Mouse (Mus musculus): ENCODE measurements around the gene Nup133.
"Not testable (repeated sequence)": the region's sequence is repeated elsewhere in the genome, so short reads cannot be mapped to it uniquely, and the experiment has no call there.

Gene Nup133

GRCm38 (mm10) chr8:123948942-123949685 lies at the start of gene Nup133:
Gene Nup133 (minus strand): TSS chr8:123949265.
- peak; percentile 99 to 100 for DNase-seq (ENCODE audit: low spot score in 2 of 2)

- no peak for DNase-seq (ENCODE audit: low spot score in 2 of 2)
Observed at GRCm38 (mm10) chr8:123993997-123994396, 44.9 kb upstream of the Nup133 start.

- no peak for DNase-seq (ENCODE audit: low spot score in 2 of 2)
Observed at GRCm38 (mm10) chr8:123993597-123993996, 44.5 kb upstream of the Nup133 start.

GRCm38 (mm10) chr8:123992587-123992986 lies 43.5 kb upstream of the Nup133 start:
- peak in 1 of 2 experiments; percentile 43 for DNase-seq (ENCODE audit: low spot score in 2 of 2)

GRCm38 (mm10) chr8:123990277-123991049 lies 41.4 kb upstream of the Nup133 start:
- DNase-seq (ENCODE audit: low spot score in 2 of 2), result no peak

- peak; percentile 35 to 71 for DNase-seq (ENCODE audit: low spot score in 2 of 2)
Observed at GRCm38 (mm10) chr8:123989128-123989527, 40.1 kb upstream of the Nup133 start.

GRCm38 (mm10) chr8:123988605-123989038 lies 39.6 kb upstream of the Nup133 start:
- DNase-seq (ENCODE audit: low spot score in 2 of 2), result peak; percentile 78 to 79

GRCm38 (mm10) chr8:123982826-123983400 lies 33.8 kb upstream of the Nup133 start, which contains the start of gene Abcb10:
Gene Abcb10 (minus strand): TSS chr8:123983122.
- DNase-seq (ENCODE audit: low spot score in 2 of 2), result peak; percentile 88 to 94

- peak; percentile 53 to 79 for DNase-seq (ENCODE audit: low spot score in 2 of 2)
Observed at GRCm38 (mm10) chr8:123982291-123982793, 33.3 kb upstream of the Nup133 start.

GRCm38 (mm10) chr8:123981674-123982073 lies 32.6 kb upstream of the Nup133 start:
- no peak for DNase-seq (ENCODE audit: low spot score in 2 of 2)

GRCm38 (mm10) chr8:123980239-123980638 lies 31.2 kb upstream of the Nup133 start:
- DNase-seq (ENCODE audit: low spot score in 2 of 2), result no peak

GRCm38 (mm10) chr8:123978926-123979325 lies 29.9 kb upstream of the Nup133 start:
- DNase-seq (ENCODE audit: low spot score in 2 of 2), result peak; percentile 66 to 74

- peak in 1 of 2 experiments; percentile 59 for DNase-seq (ENCODE audit: low spot score in 2 of 2)
Observed at GRCm38 (mm10) chr8:123978166-123978838, 29.2 kb upstream of the Nup133 start.

GRCm38 (mm10) chr8:123977499-123977898 lies 28.4 kb upstream of the Nup133 start:
- no peak for DNase-seq (ENCODE audit: low spot score in 2 of 2)

- no peak for DNase-seq (ENCODE audit: low spot score in 2 of 2)
Observed at GRCm38 (mm10) chr8:123973495-123973894, 24.4 kb upstream of the Nup133 start.

- DNase-seq (ENCODE audit: low spot score in 2 of 2), result no peak
Observed at GRCm38 (mm10) chr8:123966896-123967295, 17.8 kb upstream of the Nup133 start.

GRCm38 (mm10) chr8:123961371-123961770 lies 12.3 kb upstream of the Nup133 start:
- no peak for DNase-seq (ENCODE audit: low spot score in 2 of 2)

GRCm38 (mm10) chr8:123960556-123960955 lies 11.5 kb upstream of the Nup133 start:
- DNase-seq (ENCODE audit: low spot score in 2 of 2), result not testable (repeated sequence)

- DNase-seq (ENCODE audit: low spot score in 2 of 2), result no peak
Observed at GRCm38 (mm10) chr8:123960056-123960455, 11.0 kb upstream of the Nup133 start.

- no peak for DNase-seq (ENCODE audit: low spot score in 2 of 2)
Observed at GRCm38 (mm10) chr8:123959473-123959872, 10.4 kb upstream of the Nup133 start.

- no peak for DNase-seq (ENCODE audit: low spot score in 2 of 2)
Observed at GRCm38 (mm10) chr8:123958130-123958529, 9.1 kb upstream of the Nup133 start.

- DNase-seq (ENCODE audit: low spot score in 2 of 2), result no peak
Observed at GRCm38 (mm10) chr8:123954246-123954645, 5.2 kb upstream of the Nup133 start.

Data from spleen, postnatal 4 days (tissue).